Comparison of ENCODE assay signal across 30 mouse cellular contexts in the genomic region with DNA sequence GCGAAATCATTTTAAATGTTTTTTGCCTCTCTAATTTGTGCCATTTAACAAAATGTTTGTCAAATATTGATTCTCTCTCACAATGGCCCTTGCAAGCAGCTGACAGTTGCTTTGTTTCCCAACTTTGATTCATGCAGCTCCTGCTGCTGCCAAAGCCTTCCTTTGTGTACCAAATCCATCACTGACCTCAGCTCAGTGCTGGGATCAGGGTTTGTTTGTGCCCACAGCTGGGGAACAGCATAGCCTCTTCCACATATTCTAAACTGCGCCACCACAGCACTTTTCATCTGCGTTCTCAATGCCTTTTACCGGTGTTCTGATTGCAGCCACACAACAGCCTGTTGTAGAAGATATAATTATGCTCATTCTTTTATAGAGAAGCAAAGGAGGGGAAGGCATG.
DNase-seq lines count a peak whose midpoint lies in the region; ATAC-seq and TF ChIP-seq lines count a peak whose summit lies in the region.
"Had no signal": no experiment of that assay in that cellular context is flagged by ENCODE, and none has a peak within 500 bp of the region (broad histone marks: within the 10 kb centered on the region; RNA-seq: fewer than 3 reads in every experiment).

No protein-coding gene starts in this region.

- no peaks in the 10 kb centered on the region for H3K4me1 ChIP-seq in forebrain, postnatal 0 days (ENCODE audit: insufficient read depth)
- no peaks in the 10 kb centered on the region for H3K4me1 ChIP-seq in forebrain, embryonic 15.5 days
- H3K4me1 ChIP-seq: embryonic facial prominence, embryonic 10.5 days; embryonic facial prominence, embryonic 15.5 days; heart, embryonic 13.5 days; limb, embryonic 13.5 days had no signal

- H3K4me3 ChIP-seq in forebrain, postnatal 0 days (ENCODE audit: low read depth, low read length), result no peak overlapping the region
- no peak overlapping the region for H3K4me3 ChIP-seq in forebrain, embryonic 15.5 days
- H3K4me3 ChIP-seq: embryonic facial prominence, embryonic 10.5 days; embryonic facial prominence, embryonic 15.5 days; forebrain, embryonic 13.5 days; gastrocnemius, adult 2 months; heart, adult 2 months; heart, embryonic 13.5 days; left cerebral cortex, adult 2 months; limb, embryonic 13.5 days; myocyte; neural tube, embryonic 13.5 days had no signal

- TF ChIP-seq POLR2A in brain, embryonic 14.5 days (IDR thresholded peaks at IDR 0.05; ENCODE audit: borderline replicate concordance, extremely low read depth, insufficient read depth, insufficient read length, poor library complexity, severe bottlenecking), result no peak

- H3K27ac ChIP-seq in forebrain, postnatal 0 days (ENCODE audit: low read depth, low read length), result no peak overlapping the region
- no peak overlapping the region for H3K27ac ChIP-seq in forebrain, embryonic 15.5 days (replicated peaks)
- H3K27ac ChIP-seq: embryonic facial prominence, embryonic 10.5 days; embryonic facial prominence, embryonic 15.5 days; forebrain, embryonic 13.5 days; gastrocnemius, adult 2 months; heart, adult 2 months; heart, embryonic 13.5 days; left cerebral cortex, adult 2 months; limb, embryonic 13.5 days; neural tube, embryonic 13.5 days had no signal

- no peak overlapping the region for H3K4me2 ChIP-seq in forebrain, postnatal 0 days (ENCODE audit: low read depth)
- H3K4me2 ChIP-seq in forebrain, embryonic 15.5 days (replicated peaks), result no peak overlapping the region
- H3K4me2 ChIP-seq: embryonic facial prominence, embryonic 15.5 days; forebrain, embryonic 13.5 days; heart, embryonic 13.5 days; limb, embryonic 13.5 days; liver, embryonic 11.5 days; neural tube, embryonic 13.5 days had no signal

- TF ChIP-seq CTCF in forebrain, postnatal 0 days (IDR thresholded peaks at IDR 0.05; ENCODE audit: low read depth), result no peak
- no peak for TF ChIP-seq CTCF in brain, embryonic 14.5 days (IDR thresholded peaks at IDR 0.05; ENCODE audit: borderline replicate concordance, extremely low read depth, insufficient read depth, insufficient read length)

- ATAC-seq in forebrain, postnatal 0 days, result peak; percentile 54
- ATAC-seq in forebrain, embryonic 15.5 days (replicated peaks), result no peak
- ATAC-seq: CD4-positive, CD25-positive, alpha-beta regulatory T cell, adult 4 months; forebrain, embryonic 13.5 days; intestine, embryonic 16.5 days; liver, postnatal 0 days had no signal

- 24% methylated on average over 4 of the region's 4 CpGs for WGBS in forebrain, postnatal 0 days
- 33% methylated on average over 4 of the region's 4 CpGs for WGBS in forebrain, embryonic 15.5 days

- DNase-seq in forebrain, postnatal 0 days, result peak; percentile 8
- peak; percentile 53 for DNase-seq in layer of hippocampus, adult 9-11 months
- no peak for DNase-seq in layer of hippocampus, postnatal 36 days
- DNase-seq in Muller cell, postnatal 12 days (ENCODE audit: inconsistent ontology term), result peak; percentile 3
- DNase-seq in brain, embryonic 14.5 days (ENCODE audit: low read depth), result peak; percentile 33
- no peak for DNase-seq in gastrocnemius, postnatal 4 days (ENCODE audit: low spot score in 2 of 2)
- no peak for DNase-seq in spleen, postnatal 36 days (ENCODE audit: low spot score in 2 of 2)
- DNase-seq: adrenal gland, postnatal 25 days; cerebellum, adult 8-10 months; cerebellum, postnatal 36 days; gastrocnemius, adult 2 months; gastrocnemius, postnatal 36 days; heart, adult 2 months; heart, postnatal 10 days; kidney, adult 9 months; kidney, postnatal 14 days; liver, postnatal 0 days; lung, postnatal 36 days had no signal

- no peaks in the 10 kb centered on the region for H3K9me3 ChIP-seq in forebrain, postnatal 0 days (ENCODE audit: low read length)
- no peaks in the 10 kb centered on the region for H3K9me3 ChIP-seq in forebrain, embryonic 15.5 days
- H3K9me3 ChIP-seq: embryonic facial prominence, embryonic 10.5 days; embryonic facial prominence, embryonic 15.5 days; forebrain, embryonic 13.5 days; heart, embryonic 13.5 days; limb, embryonic 13.5 days; neural tube, embryonic 13.5 days had no signal

- no peaks in the 10 kb centered on the region for H3K36me3 ChIP-seq in forebrain, postnatal 0 days (ENCODE audit: insufficient read depth)
- no peaks in the 10 kb centered on the region for H3K36me3 ChIP-seq in forebrain, embryonic 15.5 days
- H3K36me3 ChIP-seq: embryonic facial prominence, embryonic 10.5 days; embryonic facial prominence, embryonic 15.5 days; heart, embryonic 13.5 days; limb, embryonic 13.5 days; neural tube, embryonic 13.5 days had no signal

- H3K9ac ChIP-seq in forebrain, postnatal 0 days, result no peak overlapping the region
- H3K9ac ChIP-seq in forebrain, embryonic 15.5 days (replicated peaks), result no peak overlapping the region
- H3K9ac ChIP-seq: embryonic facial prominence, embryonic 15.5 days; forebrain, embryonic 13.5 days; heart, embryonic 13.5 days; limb, embryonic 13.5 days; liver, postnatal 0 days; neural tube, embryonic 13.5 days had no signal

- no peaks in the 10 kb centered on the region for H3K27me3 ChIP-seq in forebrain, postnatal 0 days (ENCODE audit: insufficient read depth, low read length)
- no peaks in the 10 kb centered on the region for H3K27me3 ChIP-seq in forebrain, embryonic 15.5 days
- H3K27me3 ChIP-seq: embryonic facial prominence, embryonic 15.5 days; forebrain, embryonic 13.5 days; heart, embryonic 13.5 days; limb, embryonic 13.5 days; neural tube, embryonic 13.5 days had no signal

Comparison
In these comparisons a context has a peak if more than half of its experiments do, and no peak if none do; other contexts are left out.
1. DNase-seq: peak in forebrain, postnatal 0 days (single experiment), layer of hippocampus, adult 9-11 months (single experiment), Muller cell, postnatal 12 days (single experiment) and brain, embryonic 14.5 days (single experiment); none in layer of hippocampus, postnatal 36 days (0 of 2), gastrocnemius, postnatal 4 days (0 of 2) and spleen, postnatal 36 days (0 of 2).